Mouse (Mus musculus) hindbrain, embryonic 15.5 days (tissue): ENCODE results near the gene 9930111J21Rik2. TPM values are rescaled to one million over a fixed set of nuclear protein-coding genes. Genes with fewer than 3 reads are reported as not detected.
"Not testable (repeated sequence)": the region's sequence is repeated elsewhere in the genome, so short reads cannot be mapped to it uniquely, and the experiment has no call there.

Experiments
- ATAC-seq: fragments of 200-750 bp; cut with Nextera tagmentation; 2 replicates; pipeline ENCODE4 v1.8.0; 2017; ENCODE audit warnings: low read depth, moderate number of reproducible peaks, moderate TSS enrichment; ENCODE audit not compliant: low FRiP score
- H3K27ac ChIP-seq: fragments of 300-500 bp; sonication (generic); replicated peaks from 2 replicates; pipeline ENCODE4 v1.5.1; 2015; ENCODE audit warnings: mild to moderate bottlenecking, inconsistent platforms
- H3K27me3 ChIP-seq: fragments of 300-500 bp; sonication (generic); 2 replicates; pipeline ENCODE4 v1.6.1; 2015; ENCODE audit warnings: control low read depth, inconsistent platforms
- H3K36me3 ChIP-seq: fragments of 300-500 bp; sonication (generic); 2 replicates; pipeline ENCODE4 v1.6.1; 2015; ENCODE audit warnings: control low read depth, inconsistent platforms
- H3K4me1 ChIP-seq: fragments of 300-500 bp; sonication (generic); replicated peaks from 2 replicates; pipeline ENCODE4 v1.6.1; 2015; ENCODE audit warnings: control low read depth, inconsistent platforms
- H3K4me2 ChIP-seq: fragments of 300-500 bp; sonication (generic); 2 replicates; pipeline ENCODE4 v1.6.1; 2015; ENCODE audit warnings: moderate library complexity, mild to moderate bottlenecking, inconsistent platforms
- H3K4me3 ChIP-seq: fragments of 300-500 bp; sonication (generic); 2 replicates; pipeline ENCODE4 v1.5.1; 2015; ENCODE audit warnings: mild to moderate bottlenecking, inconsistent platforms
- H3K9ac ChIP-seq: fragments of 300-500 bp; sonication (generic); 2 replicates; pipeline ENCODE4 v1.6.1; 2015; ENCODE audit warnings: inconsistent platforms
- H3K9me3 ChIP-seq: fragments of 300-500 bp; sonication (generic); 2 replicates; pipeline ENCODE4 v1.6.1; 2016; ENCODE audit warnings: control low read depth, inconsistent platforms
- WGBS: fragments of 180-500 bp; shearing (Covaris S2); methylation state at CpG from one replicate; pipeline ENCODE4 v1.1.7; 2015; 5-methylcytosine and 5-hydroxymethylcytosine counted together
- polyA plus RNA-seq: library from polyadenylated mRNA; unstranded; fragments of >200 nt; fragmentation: Nextera tagmentation; extraction: Ambion mirVana; gene quantifications from 2 replicates; pipeline ENCODE4 v1.2.1, GENCODE M21; 2015

9930111J21Rik2 gene
- polyA plus RNA-seq, 1 experiment from 2014 or later, result 0.45 TPM

- 70% methylated on average over 4 of the region's 4 CpGs for WGBS
- not testable (repeated sequence) for H3K4me1 ChIP-seq, H3K9ac ChIP-seq, H3K4me3 ChIP-seq, H3K4me2 ChIP-seq, H3K36me3 ChIP-seq, H3K27ac ChIP-seq, H3K9me3 ChIP-seq, ATAC-seq, H3K27me3 ChIP-seq
Measured at GRCm38 (mm10) chr11:48991740-48992520, 59.1 kb downstream of the 9930111J21Rik2 start, which contains the start of gene Gm12185. Gene Gm12185 (minus strand): TSS chr11:48992226.

DNA sequence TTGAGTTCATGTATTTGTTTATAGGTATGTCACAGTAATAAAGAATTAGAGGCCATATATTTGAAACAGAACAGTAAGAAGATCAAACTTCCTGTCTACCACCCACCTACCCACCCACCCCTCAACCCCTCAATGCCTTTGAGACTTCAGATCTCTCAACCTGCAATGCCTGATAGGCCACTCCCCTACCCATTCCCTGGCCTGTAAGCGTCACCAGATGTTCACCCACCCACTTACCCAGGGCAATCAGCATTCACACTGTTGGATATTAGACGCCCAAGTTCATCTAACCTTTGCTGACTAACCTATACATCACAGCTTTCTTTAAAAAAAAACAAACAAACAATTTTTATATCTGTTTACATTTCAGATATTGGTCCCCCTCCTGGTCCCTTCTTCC lies 61.1 kb downstream of the 9930111J21Rik2 start:
- H3K4me1 ChIP-seq, H3K4me3 ChIP-seq, H3K36me3 ChIP-seq, H3K9ac ChIP-seq, H3K27ac ChIP-seq, H3K4me2 ChIP-seq, H3K27me3 ChIP-seq, H3K9me3 ChIP-seq, ATAC-seq: not testable (repeated sequence)
- 81% methylated on average over 2 of the region's 2 CpGs for whole genome bisulfite sequencing

DNA sequence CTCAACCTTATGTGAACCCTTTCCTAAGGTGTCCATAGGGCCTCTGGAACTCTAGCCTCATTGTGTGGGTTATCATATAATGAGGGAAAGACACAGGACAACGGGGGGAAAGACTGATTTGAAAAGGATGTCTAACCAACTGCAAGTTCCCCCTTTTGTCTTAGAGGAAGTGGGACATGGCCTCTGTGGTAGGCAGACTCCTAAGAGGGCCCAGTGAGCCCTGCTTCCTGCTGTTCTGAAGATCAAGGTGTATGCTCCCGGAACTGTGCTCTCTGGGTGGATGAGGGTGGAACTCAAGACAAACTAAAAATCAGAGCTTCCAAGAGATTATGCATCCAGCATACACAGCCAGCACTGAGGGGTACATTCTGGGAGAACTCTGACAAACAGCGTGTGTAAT lies 62.8 kb downstream of the 9930111J21Rik2 start:
- not testable (repeated sequence) for H3K4me2 ChIP-seq, H3K4me3 ChIP-seq, ATAC-seq, H3K27ac ChIP-seq, H3K9ac ChIP-seq, H3K36me3 ChIP-seq, H3K4me1 ChIP-seq, H3K27me3 ChIP-seq, H3K9me3 ChIP-seq
- WGBS, result 77% methylated on average over 2 of the region's 3 CpGs

GRCm38 (mm10) chr11:48982848-48983247 lies 68.2 kb downstream of the 9930111J21Rik2 start:
- WGBS, result no CpG with 5 or more reads among the region's 3 CpGs
- ATAC-seq, result not testable (repeated sequence)

DNA sequence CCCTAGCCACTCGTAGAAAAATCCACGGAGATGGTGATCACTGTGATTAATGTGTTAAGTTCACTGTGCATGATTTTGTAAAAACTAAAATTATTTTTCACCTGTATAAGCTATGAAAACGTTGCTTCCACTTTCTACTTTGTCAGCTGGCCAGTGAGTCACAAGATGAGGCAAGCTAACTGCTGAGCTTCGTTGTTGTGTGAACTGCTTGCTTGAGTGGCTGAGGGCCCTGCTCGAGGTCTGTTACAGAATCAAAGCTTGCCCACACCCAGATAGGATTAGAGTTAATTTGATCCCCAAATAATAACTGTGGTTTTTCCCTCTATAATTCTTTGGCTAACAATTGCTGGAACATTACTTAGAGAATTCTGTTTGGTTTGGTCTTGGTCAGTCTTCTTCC lies 71.0 kb downstream of the 9930111J21Rik2 start:
- not testable (repeated sequence) for H3K4me3 ChIP-seq, ATAC-seq, H3K36me3 ChIP-seq, H3K27me3 ChIP-seq, H3K9ac ChIP-seq, H3K4me1 ChIP-seq, H3K4me2 ChIP-seq, H3K27ac ChIP-seq, H3K9me3 ChIP-seq
- no CpG with 5 or more reads among the region's 5 CpGs for WGBS

More at GRCm38 (mm10) chr11:48982848-48983247, 68.2 kb downstream of the 9930111J21Rik2 start:
- H3K27ac ChIP-seq, H3K4me2 ChIP-seq, H3K4me3 ChIP-seq, H3K36me3 ChIP-seq, H3K27me3 ChIP-seq, H3K9me3 ChIP-seq, H3K4me1 ChIP-seq, H3K9ac ChIP-seq: not testable (repeated sequence)

- H3K4me1 ChIP-seq, H3K9ac ChIP-seq, H3K27ac ChIP-seq, H3K4me3 ChIP-seq, H3K27me3 ChIP-seq, H3K4me2 ChIP-seq, H3K9me3 ChIP-seq, H3K36me3 ChIP-seq, ATAC-seq: not testable (repeated sequence)
- no CpG with 5 or more reads among the region's 3 CpGs for WGBS
Measured at GRCm38 (mm10) chr11:48979251-48979650, 71.8 kb downstream of the 9930111J21Rik2 start, which contains the start of gene 9930111J21Rik1. Gene 9930111J21Rik1 (minus strand): TSS chr11:48979398.

DNA sequence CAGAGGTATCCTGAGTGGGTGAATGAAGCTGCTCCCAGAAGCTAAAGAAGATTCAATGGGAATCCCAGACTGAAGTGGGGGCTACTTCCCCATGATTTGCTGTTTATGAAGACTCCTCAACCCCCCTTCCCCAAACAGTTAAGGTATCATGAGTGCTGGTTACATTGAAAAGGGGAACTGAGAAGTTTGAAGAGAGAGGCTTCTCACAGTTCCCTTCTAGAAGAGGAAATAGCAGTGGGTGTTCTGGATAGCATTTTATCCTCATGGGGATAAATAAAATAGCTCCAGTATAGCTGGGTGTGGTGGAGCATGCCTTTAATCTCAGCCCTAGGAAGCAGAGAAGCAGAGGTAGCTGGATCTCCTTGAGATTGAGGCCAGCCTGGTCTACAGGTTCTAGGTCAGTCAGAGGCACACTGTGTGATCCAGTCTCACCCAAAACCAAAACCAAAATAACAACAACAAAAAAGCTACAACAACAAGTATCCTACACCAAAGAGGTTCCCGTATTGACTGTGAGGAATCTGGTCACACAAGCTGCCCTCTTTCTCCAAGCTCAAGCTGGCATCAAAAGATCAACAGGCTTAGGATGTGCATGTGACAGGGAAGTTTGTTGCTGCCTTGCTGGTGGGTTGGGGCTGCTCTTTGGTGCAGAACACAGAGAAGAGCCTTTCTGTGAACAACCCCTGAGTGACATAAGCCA lies 72.7 kb downstream of the 9930111J21Rik2 start, which contains the start of gene Olfr56:
Gene Olfr56 (plus strand): TSS at position 650 of the 700 bp plus-strand sequence.
- not testable (repeated sequence) for H3K4me2 ChIP-seq, H3K9me3 ChIP-seq, H3K36me3 ChIP-seq, H3K27me3 ChIP-seq, H3K4me3 ChIP-seq, H3K9ac ChIP-seq, H3K27ac ChIP-seq, H3K4me1 ChIP-seq, ATAC-seq
- no CpG with 5 or more reads among the region's 1 CpGs for WGBS

DNA sequence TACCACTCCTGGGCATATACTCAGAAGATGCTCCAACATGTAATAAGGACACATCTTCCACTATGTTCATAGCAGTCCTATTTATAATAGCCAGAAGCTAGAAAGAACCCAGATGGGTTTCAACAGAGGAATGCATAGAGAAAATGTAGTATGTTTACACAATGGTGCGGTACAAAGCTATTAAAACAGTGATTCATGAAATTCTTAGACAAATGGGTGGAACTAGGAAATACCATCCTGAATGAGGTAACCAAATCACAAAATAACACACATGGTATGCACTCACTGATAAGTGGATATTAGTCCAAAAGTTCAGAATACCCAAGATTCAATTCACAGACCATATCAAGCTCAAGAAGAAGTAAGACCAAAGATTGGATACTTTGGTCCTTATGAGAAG lies 76.4 kb downstream of the 9930111J21Rik2 start:
- not testable (repeated sequence) for H3K4me1 ChIP-seq, H3K4me2 ChIP-seq, H3K4me3 ChIP-seq, H3K9ac ChIP-seq, H3K27me3 ChIP-seq, H3K9me3 ChIP-seq, ATAC-seq, H3K27ac ChIP-seq, H3K36me3 ChIP-seq
- WGBS, result no CpG with 5 or more reads among the region's 1 CpGs

Other genes with a start within 250 kb of the 9930111J21Rik2 start
- gene Trim41, start 233.9 kb downstream of the 9930111J21Rik2 start, polyA plus RNA-seq, result 6.8 and 7.4 TPM in 2 replicates
- gene Trim7, start 225.1 kb downstream of the 9930111J21Rik2 start, polyA plus RNA-seq, result 3.1 and 3.7 TPM in 2 replicates
- gene Gm12184, start 224.6 kb downstream of the 9930111J21Rik2 start, polyA plus RNA-seq, result 3.8 and 4.7 TPM in 2 replicates
- gene Irgm1, start 179.6 kb downstream of the 9930111J21Rik2 start, polyA plus RNA-seq, result 3.5 and 5.2 TPM in 2 replicates
- gene Gm5431, start 149.0 kb downstream of the 9930111J21Rik2 start, polyA plus RNA-seq, result 0.14 and 0.42 TPM in 2 replicates
- 1.8 and 2.2 TPM in 2 replicates for gene Psme2b, start 105.1 kb downstream of the 9930111J21Rik2 start, polyA plus RNA-seq
- not detected in 2 replicates for gene Olfr56, start 72.4 kb downstream of the 9930111J21Rik2 start, polyA plus RNA-seq
- gene 9930111J21Rik1, start 71.8 kb downstream of the 9930111J21Rik2 start, polyA plus RNA-seq, result 0.45 and 0.48 TPM in 2 replicates
- not detected in 2 replicates for gene Gm12185, start 59.0 kb downstream of the 9930111J21Rik2 start, polyA plus RNA-seq
- gene Tgtp1, start 57.1 kb downstream of the 9930111J21Rik2 start, polyA plus RNA-seq, result 0.24 TPM in 1 of 2 replicates, not detected in the other
- gene Tgtp2, start 13.0 kb upstream of the 9930111J21Rik2 start, polyA plus RNA-seq, result 0.54 TPM in 1 of 2 replicates, not detected in the other
- 0.52 and 1.6 TPM in 2 replicates for gene Ifi47, start 25.3 kb upstream of the 9930111J21Rik2 start, polyA plus RNA-seq
- not detected in 2 replicates for gene Olfr1396, start 63.6 kb upstream of the 9930111J21Rik2 start, polyA plus RNA-seq
- gene Olfr1395, start 91.0 kb upstream of the 9930111J21Rik2 start, polyA plus RNA-seq, result not detected in 2 replicates
- not detected in 2 replicates for gene Olfr1394, start 103.1 kb upstream of the 9930111J21Rik2 start, polyA plus RNA-seq
- gene Btnl9, start 135.9 kb upstream of the 9930111J21Rik2 start, polyA plus RNA-seq, result 0.22 TPM in 1 of 2 replicates, not detected in the other
- gene Zfp62, start 152.1 kb upstream of the 9930111J21Rik2 start, polyA plus RNA-seq, result 38.0 and 40.7 TPM in 2 replicates
- gene Mgat1, start 192.9 kb upstream of the 9930111J21Rik2 start, polyA plus RNA-seq, result 34.7 and 36.2 TPM in 2 replicates
- gene Olfr1393, start 227.1 kb upstream of the 9930111J21Rik2 start, polyA plus RNA-seq, result not detected in 2 replicates
- gene Olfr1392, start 234.0 kb upstream of the 9930111J21Rik2 start, polyA plus RNA-seq, result not detected in 2 replicates